ENCODE assay signal across 13 mouse cellular contexts in the genomic region with DNA sequence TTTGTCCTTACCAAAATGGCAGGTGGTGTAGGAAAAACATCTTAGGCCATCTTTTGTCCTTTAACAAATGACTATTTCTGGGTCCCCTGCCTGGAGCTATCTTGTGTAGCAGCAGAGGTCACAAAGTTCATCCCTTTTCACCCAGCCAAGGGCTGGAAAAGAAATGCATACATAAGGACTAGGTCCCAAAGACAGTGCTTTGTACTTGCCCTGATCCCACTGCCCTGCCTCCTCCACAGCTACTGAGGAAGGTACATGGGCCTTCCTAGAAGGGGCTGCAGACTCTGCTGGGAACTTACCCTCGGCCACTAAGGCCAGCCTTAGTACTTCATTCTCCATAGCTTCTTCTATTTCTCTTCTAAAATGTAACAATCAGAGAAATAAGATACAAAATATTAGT. TPM values are rescaled to one million over a fixed set of nuclear protein-coding genes. Genes with fewer than 3 reads are reported as not detected.
DNase-seq lines count a peak whose midpoint lies in the region; ATAC-seq and TF ChIP-seq lines count a peak whose summit lies in the region.
"Had no signal": no experiment of that assay in that cellular context is flagged by ENCODE, and none has a peak within 500 bp of the region (broad histone marks: within the 10 kb centered on the region; RNA-seq: fewer than 3 reads in every experiment).

No protein-coding gene starts in this region.

- no peak overlapping the region for H3K4me2 ChIP-seq in hindbrain, embryonic 14.5 days (replicated peaks)
- H3K4me2 ChIP-seq in midbrain, postnatal 0 days (ENCODE audit: low read depth, low read length, poor library complexity, severe bottlenecking) = no peak overlapping the region
- no peak overlapping the region for H3K4me2 ChIP-seq in limb, embryonic 11.5 days (ENCODE audit: low read depth, severe bottlenecking)
- H3K4me2 ChIP-seq in neural tube, embryonic 14.5 days (ENCODE audit: low read depth, low read length) = no peak overlapping the region
- H3K4me2 ChIP-seq: heart, embryonic 13.5 days; liver, embryonic 15.5 days had no signal

- ATAC-seq in hindbrain, embryonic 14.5 days (ENCODE audit: low FRiP score) = no peak
- ATAC-seq in midbrain, postnatal 0 days (ENCODE audit: low FRiP score) = no peak
- ATAC-seq in limb, embryonic 11.5 days (ENCODE audit: insufficient number of reproducible peaks, low FRiP score, low TSS enrichment, low read depth) = no peak
- peak; percentile 23; the same call in 1 of the 2 replicates for ATAC-seq in neural tube, embryonic 14.5 days (ENCODE audit: low read depth)

- H3K27me3 ChIP-seq in hindbrain, embryonic 10.5 days (ENCODE audit: insufficient read depth, poor library complexity, severe bottlenecking) = no peaks in the 10 kb centered on the region
- H3K27me3 ChIP-seq in hindbrain, embryonic 14.5 days (ENCODE audit: control insufficient read depth, insufficient read depth, low read length) = no peaks in the 10 kb centered on the region
- H3K27me3 ChIP-seq in midbrain, embryonic 10.5 days (ENCODE audit: low read depth, poor library complexity, severe bottlenecking) = no peaks in the 10 kb centered on the region; the same call in 1 of the 2 replicates
- H3K27me3 ChIP-seq in midbrain, postnatal 0 days (ENCODE audit: insufficient read depth, low read length) = peaks cover 4% of the 10 kb centered on the region; the same call in 1 of the 2 replicates
- H3K27me3 ChIP-seq in limb, embryonic 11.5 days (ENCODE audit: control insufficient read depth, insufficient read depth, low read length) = no peaks in the 10 kb centered on the region
- H3K27me3 ChIP-seq in neural tube, embryonic 14.5 days (ENCODE audit: control insufficient read depth, insufficient read depth, low read length) = no peaks in the 10 kb centered on the region

- intact Hi-C loops in heart, postnatal 36 days (cut with DNase I) = loop anchor here (1.0 to 5.0 kb wide), 7 partner anchors 142 to 589 kb away; no protein-coding TSS in a partner anchor

- H3K4me3 ChIP-seq in hindbrain, embryonic 10.5 days = no peak overlapping the region
- no peak overlapping the region for H3K4me3 ChIP-seq in hindbrain, embryonic 14.5 days (replicated peaks; ENCODE audit: low read length)
- no peak overlapping the region for H3K4me3 ChIP-seq in midbrain, embryonic 10.5 days
- no peak overlapping the region for H3K4me3 ChIP-seq in midbrain, postnatal 0 days (ENCODE audit: low read depth, low read length)
- no peak overlapping the region for H3K4me3 ChIP-seq in limb, embryonic 11.5 days (ENCODE audit: low read depth, low read length)
- H3K4me3 ChIP-seq in neural tube, embryonic 14.5 days (ENCODE audit: low read depth, low read length) = no peak overlapping the region
- H3K4me3 ChIP-seq: gastrocnemius, adult 2 months; heart, embryonic 13.5 days; liver, embryonic 15.5 days had no signal

- no peak for DNase-seq in hindbrain, embryonic 10.5 days (ENCODE audit: low spot score)
- DNase-seq in hindbrain, embryonic 14.5 days (ENCODE audit: low spot score) = no peak
- DNase-seq in midbrain, embryonic 10.5 days (ENCODE audit: low spot score) = no peak
- no peak for DNase-seq in midbrain, postnatal 0 days (ENCODE audit: low spot score)
- peak; percentile 22 for DNase-seq in limb, embryonic 11.5 days (ENCODE audit: low spot score)
- DNase-seq in retina, embryonic 14.5 days (ENCODE audit: low spot score) = no peak
- no peak for DNase-seq in heart, postnatal 36 days

- H3K36me3 ChIP-seq in hindbrain, embryonic 10.5 days = no peaks in the 10 kb centered on the region
- no peaks in the 10 kb centered on the region for H3K36me3 ChIP-seq in hindbrain, embryonic 14.5 days (replicated peaks; ENCODE audit: control insufficient read depth, insufficient read depth)
- no peaks in the 10 kb centered on the region for H3K36me3 ChIP-seq in midbrain, embryonic 10.5 days
- H3K36me3 ChIP-seq in midbrain, postnatal 0 days (ENCODE audit: insufficient read depth, low read length) = no peaks in the 10 kb centered on the region
- H3K36me3 ChIP-seq in limb, embryonic 11.5 days (ENCODE audit: control insufficient read depth, insufficient read depth, low read length) = no peaks in the 10 kb centered on the region
- H3K36me3 ChIP-seq in neural tube, embryonic 14.5 days (ENCODE audit: control insufficient read depth, insufficient read depth, low read length) = no peaks in the 10 kb centered on the region
- H3K36me3 ChIP-seq: heart, embryonic 13.5 days; liver, embryonic 15.5 days had no signal

- H3K9ac ChIP-seq in hindbrain, embryonic 14.5 days = no peak overlapping the region
- H3K9ac ChIP-seq in midbrain, postnatal 0 days (replicated peaks; ENCODE audit: low read length, poor library complexity, severe bottlenecking) = no peak overlapping the region
- no peak overlapping the region for H3K9ac ChIP-seq in limb, embryonic 11.5 days (ENCODE audit: low read length)
- H3K9ac ChIP-seq in neural tube, embryonic 14.5 days (replicated peaks; ENCODE audit: low read depth, low read length) = no peak overlapping the region
- H3K9ac ChIP-seq: liver, embryonic 15.5 days had no signal

- peaks cover 37% of the 10 kb centered on the region for H3K4me1 ChIP-seq in hindbrain, embryonic 10.5 days (replicated peaks)
- H3K4me1 ChIP-seq in hindbrain, embryonic 14.5 days (replicated peaks; ENCODE audit: control insufficient read depth, insufficient read depth, low read length) = no peaks in the 10 kb centered on the region
- peaks cover 30% of the 10 kb centered on the region for H3K4me1 ChIP-seq in midbrain, embryonic 10.5 days
- H3K4me1 ChIP-seq in midbrain, postnatal 0 days (ENCODE audit: insufficient read depth, low read length) = no peaks in the 10 kb centered on the region
- 0 out of 2 replicates have a peak, but pooled peaks cover 7% of the 10 kb centered on the region for H3K4me1 ChIP-seq in limb, embryonic 11.5 days (ENCODE audit: control insufficient read depth, insufficient read depth, low read length)
- H3K4me1 ChIP-seq in neural tube, embryonic 14.5 days (ENCODE audit: control insufficient read depth, insufficient read depth, low read length) = no peaks in the 10 kb centered on the region

- WGBS in hindbrain, embryonic 10.5 days = 40% methylated on average over 1 of the region's 1 CpGs
- 38% methylated on average over 1 of the region's 1 CpGs for WGBS in hindbrain, embryonic 14.5 days
- WGBS in midbrain, embryonic 10.5 days = 56% methylated on average over 1 of the region's 1 CpGs
- 82% methylated on average over 1 of the region's 1 CpGs for WGBS in midbrain, postnatal 0 days
- WGBS in limb, embryonic 11.5 days = 81% methylated on average over 1 of the region's 1 CpGs
- 44% methylated on average over 1 of the region's 1 CpGs for WGBS in neural tube, embryonic 14.5 days

- H3K27ac ChIP-seq in hindbrain, embryonic 10.5 days = peak overlapping the region; percentile 70; the same call in 1 of the 2 replicates
- H3K27ac ChIP-seq in hindbrain, embryonic 14.5 days = no peak overlapping the region
- peak overlapping the region; percentile 64 for H3K27ac ChIP-seq in midbrain, embryonic 10.5 days (replicated peaks)
- no peak overlapping the region for H3K27ac ChIP-seq in midbrain, postnatal 0 days (ENCODE audit: low read depth, low read length)
- no peak overlapping the region for H3K27ac ChIP-seq in limb, embryonic 11.5 days (replicated peaks; ENCODE audit: low read depth, low read length)
- H3K27ac ChIP-seq in neural tube, embryonic 14.5 days (ENCODE audit: low read depth, low read length) = no peak overlapping the region
- H3K27ac ChIP-seq: heart, embryonic 13.5 days; liver, embryonic 15.5 days had no signal

- no peak for TF ChIP-seq CTCF in midbrain, postnatal 0 days (IDR thresholded peaks at IDR 0.05)

- H3K9me3 ChIP-seq in hindbrain, embryonic 10.5 days = no peaks in the 10 kb centered on the region
- H3K9me3 ChIP-seq in hindbrain, embryonic 14.5 days (ENCODE audit: control insufficient read depth, low read length) = no peaks in the 10 kb centered on the region
- no peaks in the 10 kb centered on the region for H3K9me3 ChIP-seq in midbrain, embryonic 10.5 days (replicated peaks)
- H3K9me3 ChIP-seq in midbrain, postnatal 0 days (ENCODE audit: low read length) = no peaks in the 10 kb centered on the region
- H3K9me3 ChIP-seq in limb, embryonic 11.5 days (ENCODE audit: control insufficient read depth, low read length) = no peaks in the 10 kb centered on the region
- H3K9me3 ChIP-seq in neural tube, embryonic 14.5 days (ENCODE audit: control insufficient read depth, low read length) = no peaks in the 10 kb centered on the region
- H3K9me3 ChIP-seq: heart, embryonic 13.5 days; liver, embryonic 15.5 days had no signal

RNA-seq across cellular contexts. Expression of a gene that starts 27.5 kb away (rescaled TPM):
- 1,166 and 1,270 TPM in 2 replicates for polyA plus RNA-seq in hindbrain, embryonic 10.5 days (2016; fragmentation: Nextera tagmentation; extraction: Ambion mirVana)
- 1,800 and 1,897 TPM in 2 replicates for polyA plus RNA-seq in hindbrain, embryonic 14.5 days (2014; fragmentation: Nextera tagmentation; extraction: Ambion mirVana)
- polyA plus RNA-seq in midbrain, embryonic 10.5 days (2016; fragmentation: Nextera tagmentation; extraction: Ambion mirVana) = 1,043 and 1,067 TPM in 2 replicates
- 1,613 and 1,637 TPM in 2 replicates for total RNA-seq in midbrain, postnatal 0 days (2014; rRNA removed)
- polyA plus RNA-seq in midbrain, postnatal 0 days (2015; fragmentation: Nextera tagmentation; extraction: Ambion mirVana) = 1,739 and 1,834 TPM in 2 replicates
- 1,406 and 1,468 TPM in 2 replicates for polyA plus RNA-seq in limb, embryonic 11.5 days (2014; fragmentation: Nextera tagmentation; extraction: Ambion mirVana)
- 1,718 and 1,785 TPM in 2 replicates for polyA plus RNA-seq in neural tube, embryonic 14.5 days (2014; fragmentation: Nextera tagmentation; extraction: Ambion mirVana)
- 1,000 to 10,000 TPM; 1,171 to 1,227 TPM for total RNA-seq in heart, postnatal 36 days (2021)

RNA-seq across cellular contexts. Expression of a gene that starts 34.9 kb away (rescaled TPM):
- polyA plus RNA-seq in hindbrain, embryonic 10.5 days (2016; fragmentation: Nextera tagmentation; extraction: Ambion mirVana) = 10.5 and 13.1 TPM in 2 replicates
- polyA plus RNA-seq in hindbrain, embryonic 14.5 days (2014; fragmentation: Nextera tagmentation; extraction: Ambion mirVana) = 8.6 and 10.9 TPM in 2 replicates
- 12.7 and 15.2 TPM in 2 replicates for polyA plus RNA-seq in midbrain, embryonic 10.5 days (2016; fragmentation: Nextera tagmentation; extraction: Ambion mirVana)
- not detected in 2 replicates for total RNA-seq in midbrain, postnatal 0 days (2014; rRNA removed)
- 9.8 and 10.8 TPM in 2 replicates for polyA plus RNA-seq in midbrain, postnatal 0 days (2015; fragmentation: Nextera tagmentation; extraction: Ambion mirVana)
- polyA plus RNA-seq in limb, embryonic 11.5 days (2014; fragmentation: Nextera tagmentation; extraction: Ambion mirVana) = 8.6 and 13.0 TPM in 2 replicates
- 10.0 and 11.8 TPM in 2 replicates for polyA plus RNA-seq in neural tube, embryonic 14.5 days (2014; fragmentation: Nextera tagmentation; extraction: Ambion mirVana)
- total RNA-seq in heart, postnatal 36 days (2021) = 1 to 10 TPM; 2.4 TPM
- polyA plus RNA-seq: inflammation-experienced regulatory T-cells, adult 6 months; testis, adult 2 months had no signal

Comparison
In these comparisons a context has a peak if more than half of its experiments do, and no peak if none do; other contexts are left out.
1. H3K27ac ChIP-seq: peak in hindbrain, embryonic 10.5 days (single experiment) and midbrain, embryonic 10.5 days (single experiment); none in hindbrain, embryonic 14.5 days (single experiment), midbrain, postnatal 0 days (single experiment), limb, embryonic 11.5 days (single experiment) and neural tube, embryonic 14.5 days (single experiment).